Mouse (Mus musculus): ENCODE results near the gene Abcg5. TPM values are rescaled to one million over a fixed set of nuclear protein-coding genes. Genes with fewer than 3 reads are reported as not detected.
A peak's percentile ranks its signal among the peaks of the same experiment; 100 is the strongest.

Abcg5 gene
- total and polyA plus RNA-seq, 3 experiments = not detected

DNA sequence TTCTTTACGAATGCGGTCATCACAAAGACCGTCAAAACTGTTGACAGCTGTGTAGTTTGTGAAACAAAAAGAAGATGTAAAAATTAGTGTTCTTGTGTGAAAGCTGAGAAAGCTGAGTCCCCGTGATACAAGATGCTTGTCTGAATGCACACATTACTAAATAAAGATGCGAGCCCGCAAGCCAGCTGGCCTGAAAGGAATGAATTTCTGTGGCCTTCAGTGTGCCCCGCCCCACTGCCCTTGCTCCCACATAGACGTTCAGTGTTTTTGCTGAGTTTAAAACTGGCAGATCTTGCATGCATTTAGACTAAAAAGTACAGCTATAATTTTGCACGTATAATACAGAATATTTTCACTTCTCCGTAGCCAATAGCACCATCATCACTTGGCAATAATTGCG, 67.0 kb downstream of the Abcg5 start:
- H3K4me1 ChIP-seq (ENCODE audit: control insufficient read depth, insufficient read depth, low read length) = no peaks in the 10 kb centered on the region; the same call in 1 of the 2 replicates
- H3K79me2 ChIP-seq (replicated peaks; ENCODE audit: control insufficient read depth, insufficient read depth, low read length) = no peaks in the 10 kb centered on the region
- H3K9ac ChIP-seq (ENCODE audit: low read depth, low read length) = no peak overlapping the region
- intact Hi-C loops (cut with DNase I) = no loop called here
- H3K27me3 ChIP-seq (ENCODE audit: control insufficient read depth, insufficient read depth, low read length) = no peaks in the 10 kb centered on the region
- H3K36me3 ChIP-seq (ENCODE audit: control insufficient read depth, insufficient read depth, low read length) = no peaks in the 10 kb centered on the region
- H3K4me3 ChIP-seq = no peak overlapping the region
- DNase-seq = no peak
- H3K27ac ChIP-seq = no peak overlapping the region
- no peak for TF ChIP-seq POLR2A (IDR thresholded peaks at IDR 0.05; ENCODE audit: insufficient read depth, low read depth, low read length)
- WGBS = 84% methylated on average over 11 of the region's 11 CpGs

DNA sequence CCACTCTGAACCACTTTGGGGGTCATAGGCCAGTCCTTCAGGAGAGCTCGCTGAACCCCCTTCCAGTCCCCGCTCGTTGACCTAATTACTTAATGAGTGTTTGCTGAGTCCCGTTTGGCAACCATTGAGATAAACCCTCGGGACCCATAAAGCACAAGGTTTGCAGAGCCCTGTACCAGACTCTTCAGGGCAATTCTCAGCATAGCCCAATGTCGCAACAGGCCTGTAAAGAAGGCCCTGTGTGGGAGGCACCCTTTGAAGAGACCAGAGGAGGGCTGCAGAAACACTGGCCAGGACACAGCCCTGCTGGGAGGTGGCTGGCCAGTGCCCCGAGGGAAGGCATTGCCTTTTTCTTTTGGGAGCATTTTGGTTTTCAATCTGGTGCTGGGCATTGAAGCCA, 70.8 kb downstream of the Abcg5 start:
- H3K27ac ChIP-seq = no peak overlapping the region
- 64% methylated on average over 7 of the region's 7 CpGs for WGBS
- intact Hi-C loops (cut with DNase I) = no loop called here
- H3K79me2 ChIP-seq (replicated peaks; ENCODE audit: control insufficient read depth, insufficient read depth, low read length) = no peaks in the 10 kb centered on the region
- no peaks in the 10 kb centered on the region for H3K27me3 ChIP-seq (ENCODE audit: control insufficient read depth, insufficient read depth, low read length)
- H3K4me3 ChIP-seq = no peak overlapping the region
- TF ChIP-seq POLR2A (IDR thresholded peaks at IDR 0.05; ENCODE audit: insufficient read depth, low read depth, low read length) (no peak), EP300 (IDR thresholded peaks at IDR 0.05; ENCODE audit: insufficient read depth, low read depth, low read length) (no peak), CTCF (IDR thresholded peaks at IDR 0.05) (no peak)
- DNase-seq = peak; percentile 28 to 34
- H3K36me3 ChIP-seq (ENCODE audit: control insufficient read depth, insufficient read depth, low read length) = no peaks in the 10 kb centered on the region
- H3K9ac ChIP-seq (ENCODE audit: low read depth, low read length) = no peak overlapping the region
- H3K4me1 ChIP-seq (ENCODE audit: control insufficient read depth, insufficient read depth, low read length) = no peaks in the 10 kb centered on the region; the same call in 1 of the 2 replicates

DNA sequence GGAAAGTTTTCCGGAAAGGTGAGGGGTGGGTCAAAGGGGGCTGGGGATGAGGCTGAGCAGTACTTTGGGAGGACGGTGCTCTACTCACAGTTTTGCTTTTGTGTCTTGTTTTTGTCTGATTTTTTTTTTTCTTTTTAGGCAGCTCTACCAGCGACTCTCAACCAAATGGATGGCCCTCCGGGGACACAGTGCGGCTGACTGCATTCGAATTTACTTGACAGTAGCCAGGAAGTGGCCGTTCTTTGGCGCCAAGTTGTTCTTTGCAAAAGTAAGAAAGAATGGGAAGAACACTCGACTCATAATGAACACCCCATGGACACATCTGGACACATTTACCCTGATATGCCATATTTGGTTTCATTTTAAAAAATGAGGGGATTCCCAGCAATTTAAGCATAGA, 71.3 kb downstream of the Abcg5 start:
- H3K27ac ChIP-seq = no peak overlapping the region
- H3K36me3 ChIP-seq (ENCODE audit: control insufficient read depth, insufficient read depth, low read length) = no peaks in the 10 kb centered on the region
- peak in 1 of 2 experiments; percentile 47 for DNase-seq
- 55% methylated on average over 9 of the region's 9 CpGs for WGBS
- H3K9ac ChIP-seq (ENCODE audit: low read depth, low read length) = no peak overlapping the region
- TF ChIP-seq CTCF (IDR thresholded peaks at IDR 0.05) (no peak), EP300 (IDR thresholded peaks at IDR 0.05; ENCODE audit: insufficient read depth, low read depth, low read length) (no peak), POLR2A (IDR thresholded peaks at IDR 0.05; ENCODE audit: insufficient read depth, low read depth, low read length) (no peak)
- no peaks in the 10 kb centered on the region; the same call in 1 of the 2 replicates for H3K4me1 ChIP-seq (ENCODE audit: control insufficient read depth, insufficient read depth, low read length)
- H3K4me3 ChIP-seq = no peak overlapping the region
- H3K27me3 ChIP-seq (ENCODE audit: control insufficient read depth, insufficient read depth, low read length) = no peaks in the 10 kb centered on the region
- no peaks in the 10 kb centered on the region for H3K79me2 ChIP-seq (replicated peaks; ENCODE audit: control insufficient read depth, insufficient read depth, low read length)
- intact Hi-C loops (cut with DNase I) = no loop called here

DNA sequence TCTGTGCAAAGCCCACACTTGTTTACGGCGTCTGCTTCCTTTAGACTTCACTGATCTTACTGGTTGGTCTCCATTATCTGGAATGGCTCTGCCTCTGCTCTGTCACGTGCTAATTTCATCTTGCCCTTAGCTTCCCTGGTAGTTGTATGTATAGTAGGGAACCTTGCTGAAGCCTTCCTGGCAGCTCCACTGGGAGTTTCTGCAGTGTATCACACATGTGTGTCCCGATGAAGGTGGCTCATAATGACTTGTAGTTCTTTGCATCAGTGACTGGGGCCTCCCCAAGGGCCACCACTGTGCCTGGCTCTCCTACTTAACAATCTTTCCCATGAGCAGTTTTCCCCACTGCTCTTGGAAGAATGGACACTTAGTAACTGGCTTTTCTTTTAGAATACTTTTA, 74.2 kb downstream of the Abcg5 start:
- Histone ChIP-seq H3K27me3 (ENCODE audit: control insufficient read depth, insufficient read depth, low read length) (no peaks in the 10 kb centered on the region), H3K4me1 (ENCODE audit: control insufficient read depth, insufficient read depth, low read length) (no peaks in the 10 kb centered on the region; the same call in 1 of the 2 replicates), H3K27ac (no peak overlapping the region), H3K36me3 (ENCODE audit: control insufficient read depth, insufficient read depth, low read length) (no peaks in the 10 kb centered on the region), H3K4me3 (no peak overlapping the region), H3K79me2 (replicated peaks; ENCODE audit: control insufficient read depth, insufficient read depth, low read length) (no peaks in the 10 kb centered on the region), H3K9ac (ENCODE audit: low read depth, low read length) (no peak overlapping the region)
- no peak for DNase-seq
- 74% methylated on average over 4 of the region's 4 CpGs for WGBS
- intact Hi-C loops (cut with DNase I) = no loop called here
- no peak for TF ChIP-seq EP300 (IDR thresholded peaks at IDR 0.05; ENCODE audit: insufficient read depth, low read depth, low read length)
- TF ChIP-seq CTCF (IDR thresholded peaks at IDR 0.05) = no peak
- no peak for TF ChIP-seq POLR2A (IDR thresholded peaks at IDR 0.05; ENCODE audit: insufficient read depth, low read depth, low read length)

Other genes with a start within 250 kb of the Abcg5 start
- gene Thada, start 216.8 kb downstream of the Abcg5 start, total RNA-seq (2021) = 1 to 10 TPM; 7.7 to 8.3 TPM
- 5.0 and 6.3 TPM in 2 replicates for gene Thada, start 216.8 kb downstream of the Abcg5 start, polyA plus RNA-seq (2012; rRNA removed)
- gene Plekhh2, start 171.1 kb downstream of the Abcg5 start, total RNA-seq (2021) = 1 to 10 TPM; 1.4 to 2.0 TPM
- gene Plekhh2, start 171.1 kb downstream of the Abcg5 start, polyA plus RNA-seq (2012; rRNA removed) = 1.7 and 3.1 TPM in 2 replicates
- gene Dync2li1, start 56.5 kb downstream of the Abcg5 start, total RNA-seq (2021) = 1 to 10 TPM; 2.7 to 3.5 TPM
- gene Dync2li1, start 56.5 kb downstream of the Abcg5 start, polyA plus RNA-seq (2012; rRNA removed) = 2.9 and 3.2 TPM in 2 replicates
- gene Abcg8, start 6.7 kb downstream of the Abcg5 start, total RNA-seq (2021) = not detected
- gene Abcg8, start 6.7 kb downstream of the Abcg5 start, polyA plus RNA-seq (2012; rRNA removed) = 0.06 TPM in 1 of 2 replicates, not detected in the other
- 100 to 1,000 TPM; 125 to 148 TPM for gene Lrpprc, start 107.8 kb upstream of the Abcg5 start, total RNA-seq (2021)
- 32.0 and 64.0 TPM in 2 replicates for gene Lrpprc, start 107.8 kb upstream of the Abcg5 start, polyA plus RNA-seq (2012; rRNA removed)